Mouse (Mus musculus) limb, embryonic 11.5 days (tissue): Measurements from ENCODE around the gene A530016L24Rik. TPM values are rescaled to one million over a fixed set of nuclear protein-coding genes. Genes with fewer than 3 reads are reported as not detected.

ENCODE experiments used
- ATAC-seq: fragments of 200-750 bp; cut with Nextera tagmentation; 2 replicates; pipeline ENCODE4 v1.8.0; 2017; ENCODE audit warnings: low read depth; ENCODE audit not compliant: insufficient number of reproducible peaks, low FRiP score, low TSS enrichment
- DNase-seq: peaks from one replicate; pipeline ENCODE4 v3.0.0-alpha.2; 2015; ENCODE audit warnings: low spot score
- H3K27ac ChIP-seq: fragments of 300-500 bp; sonication (generic); replicated peaks from 2 replicates; pipeline ENCODE4 v1.5.1; 2014; ENCODE audit warnings: low read depth, mild to moderate bottlenecking, low read length
- H3K27me3 ChIP-seq: fragments of 300-500 bp; sonication (generic); 2 replicates; pipeline ENCODE4 v1.6.1; 2014; ENCODE audit warnings: mild to moderate bottlenecking, low read length, mixed read lengths; ENCODE audit not compliant: control insufficient read depth, insufficient read depth
- H3K36me3 ChIP-seq: fragments of 300-500 bp; sonication (generic); 2 replicates; pipeline ENCODE4 v1.6.1; 2014; ENCODE audit warnings: mild to moderate bottlenecking, low read length, moderate library complexity, mixed read lengths; ENCODE audit not compliant: control insufficient read depth, insufficient read depth
- H3K4me1 ChIP-seq: fragments of 300-500 bp; sonication (generic); 2 replicates; pipeline ENCODE4 v1.6.1; 2014; ENCODE audit warnings: low read length, mixed read lengths; ENCODE audit not compliant: control insufficient read depth, insufficient read depth
- H3K4me2 ChIP-seq: fragments of 300-500 bp; sonication (generic); 2 replicates; pipeline ENCODE4 v1.6.1; 2014; ENCODE audit warnings: low read depth, mild to moderate bottlenecking, moderate library complexity; ENCODE audit not compliant: severe bottlenecking
- H3K4me3 ChIP-seq: fragments of 300-500 bp; sonication (generic); 2 replicates; pipeline ENCODE4 v1.5.1; 2014; ENCODE audit warnings: low read depth, low read length
- H3K9ac ChIP-seq: fragments of 300-500 bp; sonication (generic); 2 replicates; pipeline ENCODE4 v1.6.1; 2014; ENCODE audit warnings: mild to moderate bottlenecking, low read length
- H3K9me3 ChIP-seq: fragments of 300-500 bp; sonication (generic); 2 replicates; pipeline ENCODE4 v1.6.1; 2016; ENCODE audit warnings: low read length; ENCODE audit not compliant: control insufficient read depth
- WGBS: fragments of 180-500 bp; shearing (Covaris S2); extraction: QIAGEN DNeasy Blood & Tissue Kit; methylation state at CpG from one replicate; pipeline ENCODE4 v1.1.7; 2014; 5-methylcytosine and 5-hydroxymethylcytosine counted together
- polyA plus RNA-seq: library from polyadenylated mRNA; unstranded; fragments of >200 nt; fragmentation: Nextera tagmentation; extraction: Ambion mirVana; gene quantifications from 2 replicates; pipeline ENCODE4 v1.2.1, GENCODE M21; 2014

Gene A530016L24Rik
- polyA plus RNA-seq, 1 experiment from 2014 or later: not detected

DNA sequence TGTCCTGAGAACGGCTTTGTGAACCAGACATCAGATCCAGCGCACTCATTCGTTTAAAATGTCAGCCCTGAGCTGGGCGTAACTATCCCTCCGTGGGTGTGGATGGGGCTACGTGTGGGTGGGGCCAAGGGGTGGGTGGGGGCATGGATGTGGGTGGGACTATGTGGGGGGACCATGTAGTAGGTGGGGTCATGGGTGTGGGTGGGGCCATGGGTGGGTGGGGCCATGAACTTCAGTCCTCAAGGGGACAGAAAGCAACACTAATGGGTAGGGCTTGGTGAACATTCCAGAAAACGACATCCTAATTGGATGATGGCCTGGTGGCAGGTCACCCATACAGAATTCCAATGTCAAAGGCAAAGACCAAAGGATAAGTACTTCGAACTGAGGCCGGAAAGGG is 54.7 kb downstream of the A530016L24Rik start:
- H3K4me1 ChIP-seq: no peaks in the 10 kb centered on the region; the same call in 1 of the 2 replicates
- no peak for DNase-seq
- 73% methylated on average over 9 of the region's 9 CpGs for WGBS
- no peak overlapping the region for H3K27ac ChIP-seq
- no peaks in the 10 kb centered on the region for H3K36me3 ChIP-seq
- no peak overlapping the region for H3K4me2 ChIP-seq
- no peak overlapping the region for H3K4me3 ChIP-seq
- H3K9me3 ChIP-seq: no peaks in the 10 kb centered on the region
- no peaks in the 10 kb centered on the region for H3K27me3 ChIP-seq
- ATAC-seq: no peak
- no peak overlapping the region for H3K9ac ChIP-seq

DNA sequence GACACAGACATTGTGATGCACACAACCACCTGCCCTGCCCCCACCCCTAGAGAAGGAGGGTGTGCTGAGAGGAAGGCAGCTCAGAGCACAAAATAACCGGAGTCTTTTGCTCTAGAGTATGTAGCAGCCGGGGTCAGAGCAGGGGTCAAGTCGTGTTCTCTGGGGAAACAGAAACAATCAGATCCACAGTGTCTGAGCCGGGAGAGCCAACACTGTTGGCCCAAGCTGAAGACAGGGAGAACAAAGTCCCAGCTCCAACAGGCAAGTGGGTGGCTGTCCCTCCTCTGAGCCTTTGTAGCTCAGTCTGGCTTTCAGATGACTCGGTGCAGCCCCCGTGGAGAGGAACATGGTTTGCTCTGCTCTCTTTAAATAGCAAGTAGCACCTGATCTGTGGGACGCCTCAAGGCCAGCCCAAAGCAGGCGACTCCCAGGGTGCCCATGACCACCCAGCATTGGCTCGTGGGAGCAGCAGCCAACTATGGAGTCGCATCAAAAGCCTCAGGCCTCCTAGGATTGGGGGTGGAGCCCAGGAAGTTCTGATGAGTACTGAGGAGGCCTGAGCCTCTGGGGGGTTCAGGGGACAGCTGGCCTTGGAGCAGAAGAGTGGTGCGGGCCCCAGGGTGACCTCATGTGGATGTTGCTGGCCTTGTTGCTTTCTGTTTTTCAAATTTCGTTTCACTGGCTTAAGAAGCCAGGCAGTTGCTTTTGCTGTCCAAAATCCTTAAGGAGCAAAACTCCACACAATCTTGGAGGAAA is 55.9 kb downstream of the A530016L24Rik start:
- H3K27ac ChIP-seq: no peak overlapping the region
- no peaks in the 10 kb centered on the region; the same call in 1 of the 2 replicates for H3K4me1 ChIP-seq
- no peaks in the 10 kb centered on the region for H3K36me3 ChIP-seq
- ATAC-seq (no peak), DNase-seq (no peak)
- H3K9ac ChIP-seq: no peak overlapping the region
- H3K27me3 ChIP-seq: no peaks in the 10 kb centered on the region
- no peaks in the 10 kb centered on the region for H3K9me3 ChIP-seq
- WGBS: 40% methylated on average over 12 of the region's 12 CpGs
- H3K4me3 ChIP-seq: no peak overlapping the region
- no peak overlapping the region for H3K4me2 ChIP-seq

DNA sequence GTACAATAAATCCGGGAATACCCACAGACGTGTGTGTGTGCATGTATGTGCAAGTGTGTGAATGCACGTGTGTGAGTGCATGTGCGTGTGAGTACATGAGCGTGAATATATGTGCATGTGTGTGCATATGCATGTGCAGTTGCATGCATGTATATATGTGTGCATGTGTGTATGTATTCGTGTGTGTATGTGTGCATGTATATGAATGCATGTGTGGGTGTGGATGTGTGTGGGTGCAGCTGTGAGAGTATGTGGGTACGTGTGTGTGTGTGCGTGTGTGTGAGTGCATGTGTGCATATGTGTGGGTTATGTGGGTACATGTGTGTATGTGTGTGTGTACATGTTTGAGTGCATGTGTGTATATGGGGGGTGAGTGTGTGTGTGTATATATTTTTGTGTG is 56.9 kb downstream of the A530016L24Rik start:
- WGBS: 90% methylated on average over 8 of the region's 8 CpGs
- DNase-seq: no peak
- Histone ChIP-seq H3K4me1 (no peaks in the 10 kb centered on the region; the same call in 1 of the 2 replicates), H3K9ac (no peak overlapping the region), H3K4me2 (no peak overlapping the region), H3K27me3 (no peaks in the 10 kb centered on the region), H3K36me3 (no peaks in the 10 kb centered on the region), H3K4me3 (no peak overlapping the region), H3K9me3 (no peaks in the 10 kb centered on the region), H3K27ac (no peak overlapping the region)
- ATAC-seq: no peak

DNA sequence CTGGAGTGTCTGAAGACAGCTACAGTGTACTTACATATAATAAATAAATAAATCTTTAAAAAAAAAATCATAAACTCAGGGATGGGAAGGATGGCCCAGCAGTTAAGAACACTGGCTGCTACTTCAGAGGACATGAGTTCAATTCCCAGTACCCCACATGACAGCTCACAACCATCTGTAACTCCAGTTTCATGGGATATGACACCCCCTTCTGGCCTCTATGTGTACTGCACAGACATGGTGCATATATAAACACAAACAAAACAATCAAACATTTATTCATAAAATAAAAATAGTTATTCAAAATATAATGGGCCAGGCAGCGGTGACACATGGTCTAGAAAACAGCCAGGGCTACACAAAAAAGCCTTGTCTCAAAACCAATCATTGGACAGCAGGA is 60.0 kb downstream of the A530016L24Rik start:
- Histone ChIP-seq H3K4me1 (no peaks in the 10 kb centered on the region; the same call in 1 of the 2 replicates), H3K27ac (no peak overlapping the region), H3K27me3 (no peaks in the 10 kb centered on the region), H3K9ac (no peak overlapping the region), H3K36me3 (no peaks in the 10 kb centered on the region), H3K4me2 (no peak overlapping the region), H3K4me3 (no peak overlapping the region), H3K9me3 (no peaks in the 10 kb centered on the region)
- ATAC-seq (no peak), DNase-seq (no peak)
- WGBS: 94% methylated on average over 1 of the region's 1 CpGs

Other genes with a start within 250 kb of the A530016L24Rik start
- gene Tmem179, start 27.3 kb downstream of the A530016L24Rik start, polyA plus RNA-seq: 0.16 TPM in 1 of 2 replicates, not detected in the other
- gene Inf2, start 99.3 kb downstream of the A530016L24Rik start, polyA plus RNA-seq: 2.2 and 2.4 TPM in 2 replicates
- gene Adssl1, start 130.6 kb downstream of the A530016L24Rik start, polyA plus RNA-seq: 4.4 and 5.1 TPM in 2 replicates
- gene Siva1, start 155.2 kb downstream of the A530016L24Rik start, polyA plus RNA-seq: 294 TPM in 2 replicates
- gene Akt1, start 185.4 kb downstream of the A530016L24Rik start, polyA plus RNA-seq: 95.4 and 113 TPM in 2 replicates
- 0.82 and 1.6 TPM in 2 replicates for gene Zbtb42, start 189.4 kb downstream of the A530016L24Rik start, polyA plus RNA-seq
- 9.5 and 9.6 TPM in 2 replicates for gene Cep170b, start 231.0 kb downstream of the A530016L24Rik start, polyA plus RNA-seq